Mouse (Mus musculus) frontal cortex, postnatal 14 days (tissue): ENCODE data around the gene Fli1.

ENCODE experiments used
- DNase-seq, 2 experiments: peaks; one replicate each; pipeline ENCODE4 v3.0.0; 2022; ENCODE audit warnings: low spot score in 2 of 2

The Fli1 gene

GRCm38 (mm10) chr9:32468313-32468712, 74.3 kb downstream of the Fli1 start:
- no peak for DNase-seq

DNA sequence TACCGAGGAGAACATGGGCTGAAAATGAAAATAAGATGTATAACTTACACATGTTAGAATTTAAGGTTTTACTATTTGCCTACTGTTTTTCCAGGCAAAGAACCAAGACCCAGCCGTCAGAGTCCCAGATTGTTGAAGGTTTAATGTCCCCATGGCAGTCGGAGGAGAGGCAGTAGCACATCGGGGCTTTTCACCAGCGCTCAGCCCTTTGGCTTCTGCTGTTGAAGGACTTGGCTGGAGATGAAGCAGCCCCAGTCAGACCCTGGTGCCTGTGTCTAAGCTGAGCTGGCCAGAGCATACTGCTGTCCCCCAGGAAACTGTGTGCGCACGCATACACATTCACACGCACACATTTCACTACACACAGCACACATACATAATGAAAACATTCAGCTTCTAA, 75.2 kb downstream of the Fli1 start:
- DNase-seq = no peak

- DNase-seq = no peak
Observed at GRCm38 (mm10) chr9:32466861-32467260, 75.8 kb downstream of the Fli1 start.

DNA sequence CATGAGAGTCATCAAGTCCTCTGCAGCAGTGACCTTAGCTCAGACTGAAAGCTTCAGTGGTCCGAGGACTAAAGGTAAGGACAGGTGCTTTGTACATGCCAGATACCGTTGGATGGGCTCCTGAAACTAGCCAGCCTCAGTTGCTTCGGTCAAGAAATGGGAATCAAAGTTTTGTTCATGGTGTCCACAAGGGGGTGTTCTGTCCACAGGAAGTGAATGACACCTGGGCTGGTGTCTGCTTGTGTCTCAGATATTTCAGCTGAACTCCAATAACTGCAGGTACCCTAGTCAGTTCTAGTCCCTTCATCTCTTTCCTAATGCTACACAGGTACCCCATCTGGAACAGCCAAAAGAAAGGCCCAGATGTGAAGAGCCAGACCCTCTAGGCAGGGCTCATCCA, 86.0 kb downstream of the Fli1 start:
- DNase-seq = no peak

GRCm38 (mm10) chr9:32450161-32450560, 92.5 kb downstream of the Fli1 start:
- no peak for DNase-seq

GRCm38 (mm10) chr9:32448766-32449165, 93.9 kb downstream of the Fli1 start:
- no peak for DNase-seq

DNA sequence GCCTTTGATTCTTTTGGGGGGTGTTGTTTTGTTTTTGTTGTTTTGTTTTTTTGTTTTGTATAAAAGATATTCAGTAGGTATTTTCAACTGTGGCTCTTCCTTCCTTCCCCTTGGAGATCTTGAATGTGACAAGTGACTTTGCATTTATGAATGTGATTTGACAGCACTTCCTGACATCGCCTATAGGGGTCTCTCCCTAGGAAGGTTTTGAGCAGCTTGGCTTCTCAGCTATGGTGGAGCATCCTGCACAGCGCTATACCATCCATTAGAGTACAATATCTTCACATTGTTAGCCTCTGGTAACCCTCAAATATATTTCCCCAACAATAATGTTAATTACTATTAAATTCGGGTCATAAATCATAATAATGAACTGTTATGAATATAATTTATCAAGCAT, 96.9 kb downstream of the Fli1 start:
- no peak for DNase-seq

DNA sequence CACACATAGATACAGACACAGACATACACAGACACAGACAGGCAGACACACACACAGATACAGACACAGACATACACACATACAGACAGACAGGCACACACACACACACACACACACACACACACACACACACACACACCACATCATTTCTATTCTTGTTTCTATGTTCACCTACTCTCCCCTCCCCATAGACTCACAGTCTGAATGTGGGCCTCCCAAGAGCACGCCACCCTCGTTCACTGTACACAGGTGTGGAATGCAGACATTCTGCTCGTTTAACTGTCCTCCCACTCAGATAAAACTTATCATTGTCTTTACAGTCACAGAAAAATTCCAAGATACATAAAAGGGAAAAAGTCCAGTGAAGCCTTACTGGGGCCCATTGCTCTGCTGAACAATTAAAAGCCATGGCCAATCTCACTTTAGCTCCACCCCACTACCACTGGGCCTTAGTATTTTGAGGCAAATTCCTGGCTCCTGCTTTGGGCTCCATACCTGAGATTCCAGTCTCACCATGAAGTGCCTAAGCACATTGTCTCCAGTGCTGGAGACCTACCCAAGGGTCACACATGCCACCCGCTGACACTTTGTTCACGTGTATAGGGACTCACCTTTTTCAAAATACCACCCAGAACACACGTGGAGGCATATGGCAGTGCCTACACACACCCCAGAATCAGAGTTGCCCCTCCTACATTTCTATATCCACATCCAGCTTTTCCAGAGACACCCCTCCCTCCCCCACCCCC, 98.0 kb downstream of the Fli1 start:
- DNase-seq = no peak

DNA sequence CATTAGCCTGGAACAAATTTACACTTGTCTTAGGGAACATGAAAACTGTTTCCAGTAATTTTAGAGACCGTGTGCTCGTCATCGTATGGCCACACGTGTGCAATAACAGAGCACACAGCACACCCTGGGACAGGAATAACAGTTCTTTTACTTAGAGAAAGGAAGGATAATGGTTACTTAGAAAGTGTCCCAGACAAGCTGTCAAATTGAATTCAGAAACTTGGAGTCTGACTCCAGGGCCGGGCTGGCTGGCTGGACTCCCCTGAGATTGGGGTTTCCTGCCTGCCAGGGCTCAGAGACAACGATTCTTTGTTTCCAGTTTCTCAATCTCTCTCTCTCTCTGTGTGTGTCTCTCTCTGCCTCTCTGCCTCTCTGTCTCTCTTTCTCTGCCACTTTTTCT, 98.8 kb downstream of the Fli1 start:
- DNase-seq = no peak

DNA sequence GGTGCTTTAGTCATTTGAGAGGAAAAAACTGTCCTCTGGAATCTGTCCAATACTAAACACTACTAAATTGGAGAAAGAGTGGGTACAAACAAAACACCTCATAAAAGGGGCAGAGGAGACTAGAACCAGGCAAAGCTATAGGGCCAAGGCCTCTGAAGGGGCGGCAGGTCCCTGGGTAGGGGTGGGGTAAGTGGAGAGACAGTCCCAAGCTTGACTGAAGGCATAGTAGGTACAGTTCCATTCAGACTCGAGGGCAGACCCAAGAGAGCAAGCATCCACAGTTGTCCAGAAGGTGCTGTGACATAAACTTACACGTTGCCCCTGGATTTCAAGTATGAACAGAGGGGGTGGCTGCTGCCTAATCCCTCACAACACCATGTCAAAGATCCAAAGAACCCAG, 99.5 kb downstream of the Fli1 start:
- no peak for DNase-seq

- DNase-seq = no peak
Observed at GRCm38 (mm10) chr9:32434241-32435213, 108.1 kb downstream of the Fli1 start.

DNA sequence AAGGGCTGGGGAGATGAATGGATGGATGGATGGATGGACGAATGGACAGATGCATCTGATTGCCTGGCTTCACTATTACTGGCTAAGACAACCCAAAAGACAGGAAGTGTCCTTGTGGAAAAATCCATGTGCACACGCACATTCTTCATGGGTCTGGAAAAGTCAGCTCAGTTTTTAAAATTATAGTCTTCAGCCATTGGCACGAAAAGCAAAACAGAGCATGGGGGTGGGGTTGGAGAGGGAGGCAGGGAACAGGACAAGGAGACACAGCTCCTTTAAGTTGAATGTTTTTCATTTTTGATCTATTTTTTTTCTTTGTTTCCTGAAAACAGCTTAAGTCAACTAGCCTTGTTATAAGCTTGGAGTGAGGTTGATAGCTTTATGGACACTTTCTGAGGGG, 111.6 kb downstream of the Fli1 start:
- DNase-seq = no peak

DNA sequence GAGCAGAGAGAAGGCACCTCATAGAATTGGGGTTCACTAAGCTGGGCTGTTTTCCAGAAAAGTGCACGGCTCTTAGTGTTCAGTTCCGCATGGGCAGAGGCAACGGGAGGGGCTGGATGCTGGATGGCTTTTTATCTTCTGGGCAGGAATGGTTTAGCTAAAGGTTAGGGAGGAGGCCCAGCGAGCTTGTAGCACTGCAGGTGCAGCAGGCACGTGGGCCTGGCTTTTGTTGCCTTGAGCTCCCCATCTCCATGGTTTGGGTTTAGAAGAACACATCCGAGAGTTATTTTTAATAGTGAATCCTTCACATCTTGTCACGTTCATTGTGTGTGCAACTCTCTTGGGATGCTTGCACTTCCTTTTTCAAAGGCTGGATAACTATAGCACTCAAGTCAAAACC, 117.3 kb downstream of the Fli1 start:
- no peak for DNase-seq

DNA sequence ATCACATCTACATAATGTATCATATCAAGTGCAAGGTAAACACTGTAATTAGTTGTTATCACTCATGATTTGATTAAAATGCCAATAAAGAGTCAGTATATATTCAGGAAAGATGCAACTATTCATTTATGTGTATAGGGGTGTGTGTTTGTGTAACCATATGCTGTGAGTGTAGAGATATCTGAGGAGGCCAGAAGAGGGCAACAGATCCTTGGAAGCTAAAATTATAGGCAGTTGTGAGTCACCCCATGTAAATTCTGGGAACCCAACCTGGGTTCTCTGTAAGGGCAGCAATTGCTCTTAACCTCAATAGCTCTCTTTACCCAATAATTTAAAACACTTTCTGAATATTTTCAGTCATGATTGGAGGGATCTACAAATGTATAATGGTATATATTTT, 122.0 kb downstream of the Fli1 start:
- no peak for DNase-seq

DNA sequence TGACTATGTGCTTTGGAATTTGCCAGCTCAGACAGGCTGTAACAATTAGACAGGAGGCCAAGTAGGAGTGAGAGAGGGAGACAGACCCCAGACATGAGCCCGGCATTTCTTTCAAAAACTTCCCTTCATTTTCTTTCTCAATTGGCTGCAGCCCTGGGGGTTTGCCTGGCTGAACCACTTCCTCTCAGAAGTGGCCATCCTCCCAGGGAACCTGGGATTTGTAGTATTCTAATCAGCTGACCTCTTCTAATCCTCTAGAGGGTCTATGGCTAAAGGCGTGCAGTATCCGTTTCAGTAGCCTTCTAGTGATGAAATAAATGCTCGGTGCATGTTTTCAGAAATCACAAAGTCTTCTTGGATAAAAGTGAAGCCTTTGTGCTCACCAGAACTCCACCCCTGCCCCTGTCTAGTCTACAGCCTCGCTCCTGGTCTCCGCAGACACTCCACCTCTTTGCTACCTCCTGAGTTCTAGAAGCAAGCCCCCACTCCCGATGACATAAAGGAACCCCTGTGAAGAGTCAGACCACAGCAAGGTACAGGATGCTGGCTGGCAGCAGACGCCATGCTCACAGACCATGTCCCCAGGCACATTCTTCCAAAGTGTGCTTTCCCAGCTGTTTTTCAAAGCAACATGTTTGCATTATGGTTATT, 125.1 kb downstream of the Fli1 start:
- DNase-seq = no peak

- no peak for DNase-seq
Observed at GRCm38 (mm10) chr9:32415952-32416351, 126.7 kb downstream of the Fli1 start.

GRCm38 (mm10) chr9:32414956-32415355, 127.7 kb downstream of the Fli1 start:
- no peak for DNase-seq

- DNase-seq = no peak
Observed at GRCm38 (mm10) chr9:32412836-32413580, 129.7 kb downstream of the Fli1 start.

GRCm38 (mm10) chr9:32411507-32411906, 131.2 kb downstream of the Fli1 start:
- no peak for DNase-seq

GRCm38 (mm10) chr9:32410671-32411070, 132.0 kb downstream of the Fli1 start:
- no peak for DNase-seq

DNA sequence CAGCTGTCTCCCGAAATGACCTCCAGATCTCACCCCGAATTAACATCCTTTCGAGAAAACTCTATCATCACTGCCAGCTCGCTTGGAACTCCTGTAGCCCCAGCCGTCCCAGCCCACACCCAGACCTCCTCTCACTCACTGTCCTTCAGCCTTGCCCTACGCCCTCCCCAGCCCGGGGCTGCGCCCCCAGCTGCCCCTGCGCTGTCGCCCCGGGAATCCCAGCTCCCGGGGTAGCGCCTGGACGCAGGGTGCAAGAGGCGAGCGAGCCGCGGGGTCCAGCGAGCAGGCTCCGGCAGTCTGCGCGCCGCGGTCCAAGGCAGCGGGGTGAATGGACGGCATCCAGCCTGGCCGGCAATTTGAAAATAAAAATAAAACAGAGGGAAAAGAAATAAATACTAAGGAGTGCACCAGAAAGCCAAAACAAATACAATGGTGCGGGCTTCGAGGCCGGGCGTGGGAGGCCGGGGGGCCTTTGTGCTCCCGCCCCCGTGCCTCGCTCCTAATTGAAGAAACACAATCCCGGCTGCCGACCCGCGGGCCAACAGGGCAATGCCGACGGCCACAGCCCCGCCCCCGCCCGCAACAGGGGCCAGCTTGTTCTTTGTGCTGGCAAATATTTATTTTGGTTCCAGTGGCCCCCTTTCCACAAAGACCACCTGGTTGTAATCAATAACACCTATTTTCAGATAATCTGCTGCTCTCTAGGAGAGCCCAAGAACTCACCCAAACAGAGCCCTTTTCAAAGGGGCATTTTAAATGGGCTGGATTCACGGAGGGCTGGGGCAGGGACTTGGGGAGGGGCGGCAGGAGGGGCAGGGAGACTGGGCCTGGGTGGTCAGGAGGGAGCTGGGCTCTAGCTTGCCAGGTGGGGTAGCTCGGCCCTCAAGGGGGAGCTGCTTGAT, 133.3 kb downstream of the Fli1 start:
- no peak for DNase-seq
